Mouse (Mus musculus): ENCODE results near the gene Pgbd5. TPM values are rescaled to one million over a fixed set of nuclear protein-coding genes. Genes with fewer than 3 reads are reported as not detected.

The Pgbd5 gene
- polyA plus RNA-seq, 1 experiment from 2014 or later = 0.15 TPM

DNA sequence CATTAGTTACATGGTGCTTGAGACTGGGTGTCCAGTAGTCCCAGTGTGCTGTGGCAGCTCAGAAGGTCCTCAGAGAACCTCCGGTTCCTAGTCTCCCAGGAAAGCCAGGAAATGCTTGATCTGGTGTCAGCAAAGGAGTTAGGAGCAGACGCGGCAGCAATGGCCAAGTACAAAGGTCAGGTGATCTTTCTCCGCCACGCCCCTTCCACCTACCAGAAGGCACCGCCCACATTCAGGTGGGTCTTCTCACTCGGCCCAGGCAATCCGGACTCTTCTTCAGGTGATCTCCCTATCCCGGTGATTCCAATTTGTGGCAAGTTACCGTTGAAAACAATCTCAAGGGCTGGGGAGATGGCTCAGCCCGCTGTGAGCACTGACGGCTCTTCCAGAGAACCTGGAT, 20.2 kb upstream of the Pgbd5 start:
- Histone ChIP-seq H3K27me3 (no peaks in the 10 kb centered on the region), H3K4me3 (replicated peaks) (no peak overlapping the region), H3K27ac (replicated peaks) (no peak overlapping the region), H3K36me3 (replicated peaks) (no peaks in the 10 kb centered on the region), H3K4me1 (replicated peaks) (no peaks in the 10 kb centered on the region), H3K9ac (no peak overlapping the region), H3K4me2 (no peak overlapping the region), H3K9me3 (replicated peaks) (no peaks in the 10 kb centered on the region)
- 31% methylated on average over 12 of the region's 12 CpGs for WGBS (ENCODE audit: insufficient replicate concordance)
- no peak for ATAC-seq (ENCODE audit: insufficient read depth)

DNA sequence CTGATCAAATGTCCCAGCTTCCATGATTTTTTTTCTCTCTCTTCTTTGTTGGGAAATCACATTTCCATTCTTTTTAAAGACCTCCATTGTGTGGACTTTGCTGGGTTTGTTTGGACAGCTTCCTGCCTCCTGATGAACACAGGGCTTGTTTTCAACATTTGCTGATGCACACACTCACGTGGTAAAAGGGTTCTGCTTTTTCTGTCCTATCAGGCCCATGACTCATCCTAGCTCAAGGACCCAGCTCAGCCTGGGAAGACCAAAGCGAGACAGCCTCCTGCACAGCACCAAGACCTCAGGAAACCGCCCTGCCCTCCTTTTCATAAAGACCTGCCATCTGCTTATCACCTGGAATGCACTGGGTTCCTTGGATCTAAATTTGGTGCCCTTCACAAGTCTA, 15.9 kb upstream of the Pgbd5 start:
- Histone ChIP-seq H3K27ac (replicated peaks) (no peak overlapping the region), H3K36me3 (replicated peaks) (no peaks in the 10 kb centered on the region), H3K27me3 (no peaks in the 10 kb centered on the region), H3K9me3 (replicated peaks) (no peaks in the 10 kb centered on the region), H3K4me3 (replicated peaks) (no peak overlapping the region), H3K9ac (no peak overlapping the region), H3K4me2 (no peak overlapping the region), H3K4me1 (replicated peaks) (no peaks in the 10 kb centered on the region)
- WGBS (ENCODE audit: insufficient replicate concordance) = 25% methylated on average over 3 of the region's 3 CpGs
- ATAC-seq (ENCODE audit: insufficient read depth) = no peak

DNA sequence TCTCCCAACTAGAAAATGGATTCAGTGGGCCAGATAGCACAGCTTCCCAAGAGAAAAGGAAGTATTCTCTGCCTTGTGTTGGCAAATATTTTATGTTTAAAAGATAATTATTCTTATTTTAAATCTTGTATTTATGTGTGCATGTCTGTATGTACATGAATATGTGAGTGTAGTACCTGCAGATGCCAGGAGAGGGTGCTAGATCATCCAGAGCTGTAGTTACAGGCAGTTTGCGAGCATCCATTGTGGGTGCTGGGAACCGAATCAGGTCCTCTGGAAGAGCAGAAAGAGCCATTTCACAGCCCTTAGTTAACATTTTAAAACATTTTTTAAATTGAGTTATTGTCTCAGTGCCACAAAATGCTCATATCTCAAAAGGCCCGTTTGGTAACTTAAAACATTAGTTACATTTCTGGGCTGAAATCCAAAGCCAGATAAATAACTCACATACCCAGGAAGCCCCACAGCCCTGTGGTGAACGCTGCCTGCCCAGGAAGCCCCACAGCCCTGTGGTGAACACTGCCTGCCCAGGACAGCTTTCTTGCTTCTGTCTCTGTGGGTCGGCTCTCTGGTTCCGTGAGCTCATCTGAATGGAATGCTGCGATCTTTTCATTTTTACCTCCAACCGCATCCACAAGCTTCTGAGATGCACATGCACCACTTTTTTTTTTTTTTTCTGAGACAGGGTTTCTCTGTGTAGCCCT, 10.9 kb upstream of the Pgbd5 start:
- no peak for ATAC-seq (ENCODE audit: insufficient read depth)

DNA sequence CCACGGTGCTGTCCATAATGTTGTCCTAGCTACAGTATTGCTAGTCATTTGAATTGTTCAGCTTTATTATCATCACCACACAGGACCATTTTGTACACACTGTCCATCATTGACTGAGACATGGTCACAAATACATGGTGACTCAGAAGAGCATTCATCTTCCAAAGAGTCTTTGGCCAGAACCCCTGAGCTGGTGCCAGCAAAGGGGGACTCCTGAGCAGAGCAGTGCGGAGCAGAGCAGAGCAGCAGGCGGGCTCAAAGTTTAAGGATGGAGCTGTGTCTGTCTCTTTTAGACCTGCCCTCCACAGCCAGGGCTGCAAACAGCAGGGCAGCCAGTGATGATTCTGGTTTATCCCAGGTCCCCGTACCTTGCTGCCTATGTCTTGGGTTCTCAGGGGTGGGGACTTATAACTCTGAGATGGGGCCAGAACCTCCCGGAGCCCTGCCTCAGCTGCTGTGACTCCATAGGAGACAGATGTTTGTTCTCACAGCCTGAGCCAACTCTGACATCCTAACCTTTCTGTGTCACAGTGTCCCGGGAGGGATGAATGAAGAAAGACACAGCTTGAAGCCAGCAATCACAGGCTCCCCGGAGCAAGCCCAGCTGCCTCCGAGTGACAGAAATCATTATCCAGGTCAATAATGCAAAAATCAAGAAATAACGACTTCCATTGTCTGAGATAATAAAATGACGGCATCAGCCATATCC, 9.7 kb upstream of the Pgbd5 start:
- ATAC-seq (ENCODE audit: insufficient read depth) = no peak
- Histone ChIP-seq H3K9me3 (replicated peaks) (no peaks in the 10 kb centered on the region), H3K4me3 (replicated peaks) (no peak overlapping the region), H3K27me3 (no peaks in the 10 kb centered on the region), H3K36me3 (replicated peaks) (no peaks in the 10 kb centered on the region), H3K4me1 (replicated peaks) (no peaks in the 10 kb centered on the region), H3K4me2 (no peak overlapping the region), H3K27ac (replicated peaks) (no peak overlapping the region), H3K9ac (no peak overlapping the region)
- 60% methylated on average over 10 of the region's 10 CpGs for WGBS (ENCODE audit: insufficient replicate concordance)

More for the DNA sequence above, 10.9 kb upstream of the Pgbd5 start:
- no peaks in the 10 kb centered on the region for H3K4me1 ChIP-seq (replicated peaks)
- H3K27me3 ChIP-seq = no peaks in the 10 kb centered on the region
- H3K4me2 ChIP-seq = no peak overlapping the region
- no peaks in the 10 kb centered on the region for H3K9me3 ChIP-seq (replicated peaks)
- WGBS (ENCODE audit: insufficient replicate concordance) = 66% methylated on average over 8 of the region's 8 CpGs
- H3K9ac ChIP-seq = no peak overlapping the region
- no peaks in the 10 kb centered on the region for H3K36me3 ChIP-seq (replicated peaks)
- no peak overlapping the region for H3K27ac ChIP-seq (replicated peaks)
- no peak overlapping the region for H3K4me3 ChIP-seq (replicated peaks)

DNA sequence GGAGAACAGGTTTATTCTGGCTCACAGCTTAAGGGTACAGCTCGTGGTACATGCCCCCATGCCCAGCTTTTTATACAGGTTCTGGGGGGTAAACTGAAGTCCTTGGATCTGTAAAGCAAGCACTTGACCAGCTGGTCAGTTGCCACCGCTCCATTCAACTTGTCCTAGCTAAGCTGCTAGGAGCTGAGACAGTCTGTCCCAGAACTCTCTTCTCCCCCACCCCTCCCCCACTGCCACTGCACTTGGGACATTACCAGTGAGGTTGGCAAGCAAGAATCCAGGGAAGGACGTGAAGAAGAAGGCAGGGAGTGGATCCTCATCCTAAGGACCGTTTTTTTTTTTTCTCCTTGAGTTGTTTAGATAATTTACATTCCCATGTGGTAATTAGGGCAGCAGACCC, 2.7 kb downstream of the Pgbd5 start:
- H3K27me3 ChIP-seq = peaks cover 47% of the 10 kb centered on the region
- H3K9ac ChIP-seq = no peak overlapping the region
- no peak overlapping the region for H3K27ac ChIP-seq (replicated peaks)
- no peaks in the 10 kb centered on the region for H3K36me3 ChIP-seq (replicated peaks)
- H3K4me3 ChIP-seq (replicated peaks) = no peak overlapping the region
- H3K9me3 ChIP-seq (replicated peaks) = no peaks in the 10 kb centered on the region
- no peak for ATAC-seq (ENCODE audit: insufficient read depth)
- WGBS (ENCODE audit: insufficient replicate concordance) = 16% methylated on average over 4 of the region's 4 CpGs
- H3K4me2 ChIP-seq = no peak overlapping the region
- H3K4me1 ChIP-seq (replicated peaks) = peaks cover 13% of the 10 kb centered on the region

DNA sequence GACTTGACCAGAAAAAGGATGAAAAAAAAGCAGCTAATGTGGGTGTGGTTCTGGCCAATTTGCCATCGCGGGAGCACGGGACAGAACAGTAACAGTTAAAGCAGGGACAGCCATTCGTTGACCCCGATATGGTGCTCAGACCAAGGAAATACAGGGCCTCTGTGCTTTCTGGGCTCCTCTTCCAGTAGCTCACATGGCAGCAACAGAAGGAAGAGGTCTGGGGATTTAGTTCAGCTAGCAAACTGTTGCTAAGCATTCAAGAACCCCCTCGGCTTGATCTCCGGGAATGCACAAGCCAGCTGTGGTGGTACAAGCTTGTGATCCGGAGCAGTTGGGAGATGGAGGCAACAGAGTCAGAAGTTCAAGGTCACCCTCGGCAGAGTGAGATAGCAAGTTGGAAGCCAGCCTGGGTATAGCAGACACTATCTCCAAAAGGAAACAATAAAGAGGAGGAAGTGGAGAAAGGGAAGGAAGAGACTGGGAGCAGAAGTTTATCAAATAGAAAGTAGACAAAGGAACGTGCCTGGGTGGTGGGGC, 3.7 kb downstream of the Pgbd5 start:
- Histone ChIP-seq H3K9me3 (replicated peaks) (no peaks in the 10 kb centered on the region), H3K9ac (no peak overlapping the region), H3K4me2 (no peak overlapping the region), H3K36me3 (replicated peaks) (no peaks in the 10 kb centered on the region), H3K27ac (replicated peaks) (no peak overlapping the region), H3K27me3 (peaks cover 56% of the 10 kb centered on the region), H3K4me1 (replicated peaks) (peaks cover 13% of the 10 kb centered on the region), H3K4me3 (replicated peaks) (no peak overlapping the region)
- no peak for ATAC-seq (ENCODE audit: insufficient read depth)
- 36% methylated on average over 10 of the region's 10 CpGs for WGBS (ENCODE audit: insufficient replicate concordance)

DNA sequence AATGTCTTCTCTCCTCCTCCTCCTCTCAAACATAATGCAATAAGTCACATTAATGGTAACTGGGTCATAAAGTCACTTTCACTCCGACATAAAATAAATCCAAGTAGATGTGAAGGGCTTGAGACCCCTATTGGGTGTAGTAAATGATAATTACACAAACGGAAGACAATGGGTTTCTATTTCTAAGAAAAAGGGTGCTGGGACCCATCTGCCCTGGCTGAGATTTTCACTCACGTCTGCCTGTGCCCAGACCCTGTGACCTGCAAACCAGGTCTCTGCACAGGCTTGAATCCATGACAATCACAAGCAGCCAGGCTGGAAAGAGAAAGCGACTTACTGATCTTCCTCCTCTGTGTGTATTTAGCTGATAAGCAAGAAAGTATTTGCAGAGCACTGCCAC, 4.3 kb downstream of the Pgbd5 start:
- ATAC-seq (ENCODE audit: insufficient read depth) = no peak
- Histone ChIP-seq H3K27me3 (peaks cover 59% of the 10 kb centered on the region), H3K4me1 (replicated peaks) (peaks cover 13% of the 10 kb centered on the region), H3K27ac (replicated peaks) (no peak overlapping the region), H3K4me3 (replicated peaks) (no peak overlapping the region), H3K9me3 (replicated peaks) (no peaks in the 10 kb centered on the region), H3K4me2 (no peak overlapping the region), H3K9ac (no peak overlapping the region), H3K36me3 (replicated peaks) (no peaks in the 10 kb centered on the region)
- 32% methylated on average over 4 of the region's 4 CpGs for WGBS (ENCODE audit: insufficient replicate concordance)

DNA sequence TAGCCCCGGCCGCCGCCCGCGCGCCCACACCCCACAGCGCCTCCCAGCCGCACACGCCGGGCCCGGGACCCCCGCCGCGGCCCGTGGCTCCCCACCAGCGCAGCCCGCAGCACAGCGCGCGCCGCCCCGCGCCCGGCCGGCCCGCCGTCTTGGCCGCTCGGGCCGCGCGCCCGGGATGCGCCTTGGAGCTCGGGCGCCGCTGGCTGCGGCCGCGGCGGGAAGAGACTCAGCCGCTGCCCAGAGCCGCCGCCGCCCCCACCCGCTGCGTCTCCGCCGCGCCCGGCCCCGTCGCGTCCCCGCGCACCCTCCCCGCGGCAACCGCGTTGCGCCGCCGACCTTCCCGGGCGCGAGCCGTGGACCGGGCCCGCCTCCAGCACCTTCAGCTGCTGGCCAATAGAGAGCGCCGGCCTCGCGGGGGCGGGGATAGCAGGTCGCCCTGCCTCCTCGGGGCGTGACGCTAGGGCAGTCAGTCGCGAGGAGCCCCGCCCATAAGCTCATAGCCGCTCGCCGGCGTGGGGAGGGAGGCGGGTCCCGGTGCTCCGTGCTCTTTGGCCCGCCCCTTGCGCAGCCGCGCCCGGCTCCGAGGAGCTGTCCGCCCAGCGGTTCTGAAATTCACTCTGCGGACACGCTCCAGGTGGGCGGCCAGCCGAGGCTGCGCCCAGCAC, 5.2 kb downstream of the Pgbd5 start:
- peaks cover 13% of the 10 kb centered on the region for H3K4me1 ChIP-seq (replicated peaks)
- H3K36me3 ChIP-seq (replicated peaks) = no peaks in the 10 kb centered on the region
- no peak overlapping the region for H3K27ac ChIP-seq (replicated peaks)
- peak; percentile 94 for ATAC-seq (ENCODE audit: insufficient read depth)
- peak overlapping the region; percentile 78 for H3K4me2 ChIP-seq
- no peaks in the 10 kb centered on the region for H3K9me3 ChIP-seq (replicated peaks)
- H3K9ac ChIP-seq = no peak overlapping the region
- WGBS (ENCODE audit: insufficient replicate concordance) = under 1% methylated on average over 101 of the region's 101 CpGs
- peak overlapping the region; percentile 53 for H3K4me3 ChIP-seq (replicated peaks)
- H3K27me3 ChIP-seq = peaks cover 66% of the 10 kb centered on the region

DNA sequence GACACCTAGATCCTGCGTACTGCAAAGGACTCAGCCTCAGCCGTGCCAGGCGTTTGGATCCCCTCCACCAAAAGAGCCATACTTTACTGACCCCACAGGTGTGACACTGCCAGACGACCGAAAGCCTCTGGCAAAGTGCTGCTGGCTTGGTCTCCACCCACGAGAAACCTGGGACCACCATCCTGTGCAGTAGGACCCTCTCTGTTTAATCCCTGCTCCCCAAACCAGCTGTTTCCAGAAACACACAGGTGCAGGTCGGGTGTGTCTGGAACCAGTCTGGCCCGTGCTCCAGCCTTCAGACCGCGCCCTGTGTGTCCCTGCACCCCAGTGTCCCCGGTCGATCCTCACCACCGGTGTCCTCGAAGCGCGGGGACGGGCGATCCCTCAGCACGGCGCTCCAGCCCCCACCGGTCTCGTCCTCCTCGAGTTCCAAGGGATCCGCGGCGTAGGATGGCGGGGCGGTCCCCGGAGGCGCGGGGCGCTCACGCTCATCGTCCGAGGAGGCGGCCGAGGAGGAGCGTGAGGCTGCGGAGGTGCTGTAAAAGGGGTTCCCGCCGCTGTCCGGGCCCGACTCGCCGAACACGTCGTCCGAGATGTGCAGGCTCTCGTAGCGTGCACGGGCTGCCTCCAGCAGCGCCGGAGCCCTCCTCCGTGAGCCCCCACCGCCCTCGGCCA, 5.9 kb downstream of the Pgbd5 start:
- Histone ChIP-seq H3K4me1 (replicated peaks) (peaks cover 13% of the 10 kb centered on the region), H3K9me3 (replicated peaks) (no peaks in the 10 kb centered on the region), H3K9ac (no peak overlapping the region), H3K27me3 (peaks cover 67% of the 10 kb centered on the region), H3K4me2 (peak overlapping the region; percentile 78), H3K4me3 (replicated peaks) (peak overlapping the region; percentile 53), H3K36me3 (replicated peaks) (no peaks in the 10 kb centered on the region), H3K27ac (replicated peaks) (no peak overlapping the region)
- WGBS (ENCODE audit: insufficient replicate concordance) = 2% methylated on average over 56 of the region's 56 CpGs
- ATAC-seq (ENCODE audit: insufficient read depth) = no peak

DNA sequence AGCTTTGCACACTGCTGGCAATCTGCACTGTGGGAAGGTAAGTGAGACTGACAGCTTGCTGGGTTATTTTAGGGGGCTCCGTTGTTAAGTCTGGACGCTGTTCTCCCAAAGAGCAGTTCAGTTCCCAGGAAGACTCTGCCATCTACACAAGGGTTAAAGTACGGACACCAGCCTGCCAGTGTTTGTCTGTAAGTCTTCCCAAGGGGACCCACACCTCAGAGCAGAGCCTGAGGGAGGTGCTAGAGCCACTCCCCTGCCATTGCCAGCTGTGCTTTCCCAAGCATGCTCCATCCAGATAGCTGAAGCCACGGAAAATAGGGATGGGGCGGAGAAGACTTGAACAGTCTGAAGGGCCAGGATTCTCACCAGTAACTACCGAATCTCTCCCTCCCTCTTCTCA, 8.6 kb downstream of the Pgbd5 start:
- no peaks in the 10 kb centered on the region for H3K9me3 ChIP-seq (replicated peaks)
- H3K36me3 ChIP-seq (replicated peaks) = no peaks in the 10 kb centered on the region
- no peak overlapping the region for H3K9ac ChIP-seq
- peaks cover 62% of the 10 kb centered on the region for H3K27me3 ChIP-seq
- no peak for ATAC-seq (ENCODE audit: insufficient read depth)
- no peak overlapping the region for H3K4me3 ChIP-seq (replicated peaks)
- no peak overlapping the region for H3K4me2 ChIP-seq
- H3K4me1 ChIP-seq (replicated peaks) = peaks cover 13% of the 10 kb centered on the region
- WGBS (ENCODE audit: insufficient replicate concordance) = 46% methylated on average over 6 of the region's 6 CpGs
- no peak overlapping the region for H3K27ac ChIP-seq (replicated peaks)

DNA sequence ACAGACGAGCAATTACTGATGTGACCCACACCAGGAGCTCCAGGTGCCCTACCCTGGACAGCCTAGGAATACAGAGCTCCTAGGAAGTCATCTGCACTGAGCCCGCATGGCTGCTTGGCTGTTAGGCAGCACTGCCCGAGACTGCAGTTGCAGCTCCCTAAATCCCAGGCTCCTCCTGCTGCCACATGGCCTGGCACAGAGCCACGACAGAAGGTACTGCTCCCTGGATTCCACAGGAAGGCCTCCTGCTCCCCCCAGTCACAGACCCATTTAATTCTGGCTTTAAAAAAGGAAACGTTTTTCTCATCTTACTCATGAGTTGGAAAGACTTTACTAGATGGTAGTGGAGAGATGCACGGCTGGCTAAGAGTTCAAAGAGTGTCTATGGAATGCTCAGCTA, 10.0 kb downstream of the Pgbd5 start:
- no peaks in the 10 kb centered on the region for H3K9me3 ChIP-seq (replicated peaks)
- ATAC-seq (ENCODE audit: insufficient read depth) = no peak
- H3K27ac ChIP-seq (replicated peaks) = no peak overlapping the region
- no peaks in the 10 kb centered on the region for H3K36me3 ChIP-seq (replicated peaks)
- no peak overlapping the region for H3K9ac ChIP-seq
- H3K27me3 ChIP-seq = peaks cover 47% of the 10 kb centered on the region
- peaks cover 13% of the 10 kb centered on the region for H3K4me1 ChIP-seq (replicated peaks)
- H3K4me2 ChIP-seq = no peak overlapping the region
- WGBS (ENCODE audit: insufficient replicate concordance) = 46% methylated on average over 6 of the region's 6 CpGs
- no peak overlapping the region for H3K4me3 ChIP-seq (replicated peaks)
